Mouse (Mus musculus): Measurements from ENCODE around the gene Flt4. TPM values are rescaled to one million over a fixed set of nuclear protein-coding genes. Genes with fewer than 3 reads are reported as not detected.

Gene Flt4
- polyA plus RNA-seq, 1 experiment from 2014 or later, result 3.6 TPM

DNA sequence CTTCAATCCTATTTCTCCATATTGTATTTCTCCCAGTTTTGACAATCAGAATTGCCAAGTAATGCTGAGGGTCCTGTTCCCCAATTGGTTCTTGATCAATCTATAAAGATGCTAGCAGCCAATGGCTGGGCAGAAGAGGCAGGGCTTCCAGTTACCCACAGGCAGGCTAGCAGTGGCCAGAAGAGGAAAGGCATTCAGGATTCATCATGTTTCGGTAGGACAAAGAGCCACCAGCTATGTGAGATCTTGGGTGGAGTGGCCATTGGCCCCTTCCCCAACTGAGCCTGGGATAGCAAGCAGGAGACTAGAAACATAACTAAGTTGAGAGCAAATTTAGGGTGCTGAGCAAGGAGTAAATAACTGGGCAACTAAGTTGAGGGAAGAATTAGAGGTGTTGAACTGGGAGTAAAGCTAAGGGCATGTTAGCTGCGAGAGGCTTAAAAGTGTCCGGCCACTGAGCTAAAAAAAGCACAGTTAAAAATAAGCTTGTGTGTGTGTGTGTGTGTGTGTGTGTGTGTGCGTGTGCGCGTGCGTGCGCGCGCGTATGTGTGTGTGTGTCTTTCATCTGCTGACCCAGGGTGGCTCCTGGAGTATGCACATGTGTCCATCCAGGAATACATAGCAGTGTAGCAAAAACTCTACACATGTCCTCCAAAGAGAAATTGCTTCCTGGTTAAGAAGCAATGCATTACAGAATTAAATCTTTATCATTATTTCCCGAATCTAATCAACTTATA is 75.3 kb downstream of the Flt4 start:
- 95% methylated on average over 12 of the region's 12 CpGs for WGBS
- DNase-seq (ENCODE audit: low spot score), result no peak
- no peak overlapping the region for H3K4me2 ChIP-seq (ENCODE audit: low read depth, low read length)
- peaks cover 23% of the 10 kb centered on the region for H3K36me3 ChIP-seq (replicated peaks; ENCODE audit: control insufficient read depth, insufficient read depth, low read depth, low read length)
- ATAC-seq (replicated peaks; ENCODE audit: insufficient number of reproducible peaks, low FRiP score, low TSS enrichment, low read depth), result no peak
- no peak overlapping the region for H3K9ac ChIP-seq (replicated peaks; ENCODE audit: low read length)
- H3K27ac ChIP-seq (replicated peaks; ENCODE audit: low read depth, low read length), result no peak overlapping the region
- no peaks in the 10 kb centered on the region for H3K27me3 ChIP-seq (ENCODE audit: control insufficient read depth, insufficient read depth, low read length)
- H3K4me1 ChIP-seq (ENCODE audit: control insufficient read depth, insufficient read depth, low read length), result no peaks in the 10 kb centered on the region
- H3K9me3 ChIP-seq (replicated peaks; ENCODE audit: control insufficient read depth, low read length), result no peaks in the 10 kb centered on the region
- H3K4me3 ChIP-seq (ENCODE audit: low read depth, low read length), result no peak overlapping the region

DNA sequence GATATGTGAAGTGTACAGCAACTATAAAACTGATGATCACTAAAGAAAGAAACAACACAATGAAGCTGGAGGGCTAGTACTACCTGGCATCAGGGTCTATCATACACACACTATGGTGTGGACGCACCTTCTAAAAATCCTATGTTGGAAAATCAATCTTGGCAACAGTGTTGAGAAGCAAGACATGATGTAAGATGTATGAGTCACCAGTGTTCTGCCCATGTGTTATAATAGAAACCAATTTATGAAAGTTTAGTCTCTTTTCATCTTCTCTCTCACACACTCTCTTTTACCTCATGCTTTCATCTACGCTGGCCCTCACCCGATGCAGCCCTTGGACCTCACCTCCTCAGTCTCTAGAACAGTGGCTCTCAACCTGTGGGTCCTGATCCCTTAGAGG is 86.0 kb downstream of the Flt4 start:
- H3K36me3 ChIP-seq (replicated peaks; ENCODE audit: control insufficient read depth, insufficient read depth, low read depth, low read length), result peaks cover 5% of the 10 kb centered on the region

DNA sequence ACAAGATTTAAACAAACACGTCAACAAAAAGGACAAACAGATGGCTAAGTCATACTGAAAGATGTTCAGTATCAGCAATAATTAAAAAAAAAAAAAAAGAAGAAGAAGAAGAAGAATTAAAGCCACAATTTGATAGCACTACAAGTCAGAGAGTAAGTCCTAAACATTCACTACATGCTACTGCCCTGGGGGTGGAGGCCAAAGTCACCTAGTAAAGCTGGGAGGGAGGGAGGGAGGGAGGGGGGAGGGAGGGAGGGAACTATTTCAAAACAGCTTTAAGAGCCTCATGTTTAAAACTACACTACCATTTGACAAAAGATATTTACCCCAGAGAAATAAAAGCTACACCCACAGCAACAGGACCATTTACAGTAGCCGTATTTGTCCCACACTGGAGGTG is 86.6 kb downstream of the Flt4 start:
- DNase-seq (ENCODE audit: low spot score) (no peak), ATAC-seq (replicated peaks; ENCODE audit: insufficient number of reproducible peaks, low FRiP score, low TSS enrichment, low read depth) (no peak)
- Histone ChIP-seq H3K4me1 (ENCODE audit: control insufficient read depth, insufficient read depth, low read length) (no peaks in the 10 kb centered on the region), H3K27ac (replicated peaks; ENCODE audit: low read depth, low read length) (no peak overlapping the region), H3K4me2 (ENCODE audit: low read depth, low read length) (no peak overlapping the region), H3K27me3 (ENCODE audit: control insufficient read depth, insufficient read depth, low read length) (no peaks in the 10 kb centered on the region), H3K9me3 (replicated peaks; ENCODE audit: control insufficient read depth, low read length) (no peaks in the 10 kb centered on the region), H3K36me3 (replicated peaks; ENCODE audit: control insufficient read depth, insufficient read depth, low read depth, low read length) (peaks cover 5% of the 10 kb centered on the region), H3K4me3 (ENCODE audit: low read depth, low read length) (no peak overlapping the region), H3K9ac (replicated peaks; ENCODE audit: low read length) (no peak overlapping the region)
- 88% methylated on average over 2 of the region's 2 CpGs for WGBS

More for the DNA sequence above, 86.0 kb downstream of the Flt4 start:
- Histone ChIP-seq H3K4me2 (ENCODE audit: low read depth, low read length) (no peak overlapping the region), H3K9me3 (replicated peaks; ENCODE audit: control insufficient read depth, low read length) (no peaks in the 10 kb centered on the region), H3K4me1 (ENCODE audit: control insufficient read depth, insufficient read depth, low read length) (no peaks in the 10 kb centered on the region), H3K27me3 (ENCODE audit: control insufficient read depth, insufficient read depth, low read length) (no peaks in the 10 kb centered on the region), H3K27ac (replicated peaks; ENCODE audit: low read depth, low read length) (no peak overlapping the region), H3K4me3 (ENCODE audit: low read depth, low read length) (no peak overlapping the region), H3K9ac (replicated peaks; ENCODE audit: low read length) (no peak overlapping the region)
- ATAC-seq (replicated peaks; ENCODE audit: insufficient number of reproducible peaks, low FRiP score, low TSS enrichment, low read depth) (no peak), DNase-seq (ENCODE audit: low spot score) (no peak)
- WGBS, result 96% methylated on average over 3 of the region's 3 CpGs

DNA sequence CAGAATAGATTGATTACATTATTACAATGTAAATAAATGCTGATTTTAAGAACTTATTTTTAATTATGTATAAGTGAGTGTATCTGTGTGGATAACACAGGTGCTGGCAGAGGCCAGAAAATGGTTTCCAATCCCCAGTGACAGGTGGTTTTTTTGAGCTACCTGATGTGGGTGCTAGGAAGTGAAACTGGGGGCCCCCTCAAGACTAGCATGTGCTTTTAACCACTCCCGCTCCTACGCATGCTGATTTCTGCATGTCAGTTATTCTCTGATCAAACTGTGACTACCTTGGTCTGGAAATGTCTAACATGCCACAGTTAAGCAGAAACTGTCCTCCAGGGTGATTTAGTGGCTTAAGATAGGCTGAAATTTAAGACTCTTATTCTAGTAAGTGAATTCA is 87.4 kb downstream of the Flt4 start:
- Histone ChIP-seq H3K9ac (replicated peaks; ENCODE audit: low read length) (no peak overlapping the region), H3K4me1 (ENCODE audit: control insufficient read depth, insufficient read depth, low read length) (no peaks in the 10 kb centered on the region), H3K27me3 (ENCODE audit: control insufficient read depth, insufficient read depth, low read length) (no peaks in the 10 kb centered on the region), H3K4me2 (ENCODE audit: low read depth, low read length) (no peak overlapping the region), H3K36me3 (replicated peaks; ENCODE audit: control insufficient read depth, insufficient read depth, low read depth, low read length) (peaks cover 10% of the 10 kb centered on the region), H3K9me3 (replicated peaks; ENCODE audit: control insufficient read depth, low read length) (no peaks in the 10 kb centered on the region), H3K4me3 (ENCODE audit: low read depth, low read length) (no peak overlapping the region), H3K27ac (replicated peaks; ENCODE audit: low read depth, low read length) (no peak overlapping the region)
- WGBS, result 96% methylated on average over 2 of the region's 2 CpGs
- DNase-seq (ENCODE audit: low spot score), result no peak
- ATAC-seq (replicated peaks; ENCODE audit: insufficient number of reproducible peaks, low FRiP score, low TSS enrichment, low read depth), result no peak

DNA sequence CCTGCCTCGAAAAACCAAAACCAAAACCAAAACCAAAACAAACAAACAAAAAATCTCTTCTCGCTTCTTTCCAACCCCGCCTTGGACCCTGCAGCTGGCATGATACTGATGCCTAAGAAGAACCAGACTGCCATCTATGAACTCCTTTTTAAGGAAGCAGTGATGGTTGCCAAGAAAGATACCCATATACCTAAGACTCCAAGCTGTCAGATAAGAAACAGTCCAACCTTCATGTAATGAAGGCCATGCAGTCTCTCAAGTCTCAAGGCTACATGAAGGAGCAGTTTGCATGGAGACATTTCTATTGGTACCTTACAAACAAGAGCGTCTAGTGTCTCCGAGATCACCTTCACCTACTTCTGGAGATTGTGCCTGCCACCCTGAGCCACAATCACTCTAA is 88.7 kb downstream of the Flt4 start:
- no peaks in the 10 kb centered on the region for H3K9me3 ChIP-seq (replicated peaks; ENCODE audit: control insufficient read depth, low read length)
- peaks cover 14% of the 10 kb centered on the region for H3K36me3 ChIP-seq (replicated peaks; ENCODE audit: control insufficient read depth, insufficient read depth, low read depth, low read length)
- no peak overlapping the region for H3K4me2 ChIP-seq (ENCODE audit: low read depth, low read length)
- H3K27ac ChIP-seq (replicated peaks; ENCODE audit: low read depth, low read length), result no peak overlapping the region
- no peak overlapping the region for H3K4me3 ChIP-seq (ENCODE audit: low read depth, low read length)
- no peak for ATAC-seq (replicated peaks; ENCODE audit: insufficient number of reproducible peaks, low FRiP score, low TSS enrichment, low read depth)
- H3K27me3 ChIP-seq (ENCODE audit: control insufficient read depth, insufficient read depth, low read length), result no peaks in the 10 kb centered on the region
- no peak for DNase-seq (ENCODE audit: low spot score)
- H3K4me1 ChIP-seq (ENCODE audit: control insufficient read depth, insufficient read depth, low read length), result no peaks in the 10 kb centered on the region
- WGBS, result 92% methylated on average over 5 of the region's 5 CpGs
- H3K9ac ChIP-seq (replicated peaks; ENCODE audit: low read length), result no peak overlapping the region

DNA sequence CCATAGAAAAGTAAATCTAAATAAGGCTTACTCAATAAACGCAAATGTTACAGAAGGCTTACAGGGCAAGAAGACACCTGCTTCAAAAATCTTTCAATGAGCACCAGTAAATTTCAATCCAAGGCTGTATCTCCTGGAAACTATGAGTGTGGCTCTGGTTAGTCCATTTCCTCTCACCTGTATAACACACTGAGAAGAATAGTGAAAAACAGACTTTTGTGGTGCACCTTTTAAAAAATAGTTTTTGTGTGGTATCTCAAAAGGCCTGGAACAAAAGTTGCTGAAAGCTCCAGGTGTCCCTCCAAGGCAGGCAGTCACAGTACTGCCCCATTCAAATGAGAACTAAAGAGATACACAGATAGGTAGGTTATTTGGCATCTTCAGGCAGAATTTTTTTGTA is 90.0 kb downstream of the Flt4 start:
- Histone ChIP-seq H3K4me2 (ENCODE audit: low read depth, low read length) (no peak overlapping the region), H3K4me1 (ENCODE audit: control insufficient read depth, insufficient read depth, low read length) (no peaks in the 10 kb centered on the region), H3K27ac (replicated peaks; ENCODE audit: low read depth, low read length) (no peak overlapping the region), H3K9me3 (replicated peaks; ENCODE audit: control insufficient read depth, low read length) (no peaks in the 10 kb centered on the region), H3K9ac (replicated peaks; ENCODE audit: low read length) (no peak overlapping the region), H3K27me3 (ENCODE audit: control insufficient read depth, insufficient read depth, low read length) (no peaks in the 10 kb centered on the region), H3K4me3 (ENCODE audit: low read depth, low read length) (no peak overlapping the region), H3K36me3 (replicated peaks; ENCODE audit: control insufficient read depth, insufficient read depth, low read depth, low read length) (peaks cover 14% of the 10 kb centered on the region)
- no peak for DNase-seq (ENCODE audit: low spot score)
- WGBS, result 92% methylated on average over 1 of the region's 1 CpGs
- no peak for ATAC-seq (replicated peaks; ENCODE audit: insufficient number of reproducible peaks, low FRiP score, low TSS enrichment, low read depth)

DNA sequence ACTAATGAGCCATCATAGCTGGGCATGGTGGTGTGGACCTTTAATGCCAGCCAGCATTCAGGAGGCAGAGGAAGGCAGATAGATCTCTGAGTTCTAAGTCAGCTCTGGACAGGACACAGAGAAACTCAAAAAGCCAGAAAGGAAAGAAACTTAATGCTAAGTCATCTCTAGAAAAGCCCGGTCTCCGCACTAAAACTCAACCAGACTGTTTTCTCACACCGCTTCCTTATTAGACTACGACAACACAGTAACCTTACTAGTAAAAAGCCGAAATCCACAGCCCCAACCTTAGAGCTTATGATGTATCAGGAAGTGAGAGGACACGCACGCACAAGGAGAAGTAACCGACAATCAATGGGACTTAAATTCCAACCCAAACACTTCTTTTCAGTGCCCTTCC is 93.0 kb downstream of the Flt4 start:
- Histone ChIP-seq H3K27me3 (ENCODE audit: control insufficient read depth, insufficient read depth, low read length) (no peaks in the 10 kb centered on the region), H3K27ac (replicated peaks; ENCODE audit: low read depth, low read length) (no peak overlapping the region), H3K9ac (replicated peaks; ENCODE audit: low read length) (no peak overlapping the region), H3K4me3 (ENCODE audit: low read depth, low read length) (no peak overlapping the region), H3K4me1 (ENCODE audit: control insufficient read depth, insufficient read depth, low read length) (no peaks in the 10 kb centered on the region), H3K4me2 (ENCODE audit: low read depth, low read length) (no peak overlapping the region), H3K36me3 (replicated peaks; ENCODE audit: control insufficient read depth, insufficient read depth, low read depth, low read length) (peaks cover 17% of the 10 kb centered on the region), H3K9me3 (replicated peaks; ENCODE audit: control insufficient read depth, low read length) (no peaks in the 10 kb centered on the region)
- DNase-seq (ENCODE audit: low spot score), result no peak
- 99% methylated on average over 8 of the region's 8 CpGs for WGBS
- no peak for ATAC-seq (replicated peaks; ENCODE audit: insufficient number of reproducible peaks, low FRiP score, low TSS enrichment, low read depth)
